Mouse (Mus musculus) neural tube, embryonic 14.5 days (tissue): ENCODE data around the gene Fam117a. TPM values are rescaled to one million over a fixed set of nuclear protein-coding genes. Genes with fewer than 3 reads are reported as not detected.
A peak's percentile ranks its signal among the peaks of the same experiment; 100 is the strongest.

Experiments
- ATAC-seq: fragments of 200-750 bp; cut with Nextera tagmentation; 2 replicates; pipeline ENCODE4 v1.8.0; 2017; ENCODE audit warnings: low read depth, mild to moderate bottlenecking, moderate TSS enrichment, moderate library complexity
- H3K27ac ChIP-seq: fragments of 300-500 bp; sonication (generic); 2 replicates; pipeline ENCODE4 v1.5.1; 2014; ENCODE audit warnings: low read depth, mild to moderate bottlenecking, control low read depth, low read length, moderate library complexity, mixed read lengths
- H3K27me3 ChIP-seq: fragments of 300-500 bp; sonication (generic); 2 replicates; pipeline ENCODE4 v1.6.1; 2014; ENCODE audit warnings: low read length; ENCODE audit not compliant: control insufficient read depth, insufficient read depth
- H3K36me3 ChIP-seq: fragments of 300-500 bp; sonication (generic); 2 replicates; pipeline ENCODE4 v1.6.1; 2014; ENCODE audit warnings: low read length, mixed read lengths; ENCODE audit not compliant: control insufficient read depth, insufficient read depth
- H3K4me1 ChIP-seq: fragments of 300-500 bp; sonication (generic); 2 replicates; pipeline ENCODE4 v1.6.1; 2014; ENCODE audit warnings: low read length; ENCODE audit not compliant: control insufficient read depth, insufficient read depth
- H3K4me2 ChIP-seq: fragments of 300-500 bp; sonication (generic); 2 replicates; pipeline ENCODE4 v1.6.1; 2014; ENCODE audit warnings: mild to moderate bottlenecking, low read depth, low read length, control low read depth
- H3K4me3 ChIP-seq: fragments of 300-500 bp; sonication (generic); 2 replicates; pipeline ENCODE4 v1.5.1; 2014; ENCODE audit warnings: low read depth, low read length, control low read depth, mixed read lengths
- H3K9ac ChIP-seq: fragments of 300-500 bp; sonication (generic); replicated peaks from 2 replicates; pipeline ENCODE4 v1.6.1; 2014; ENCODE audit warnings: low read depth, mild to moderate bottlenecking, control low read depth, low read length, mixed read lengths
- H3K9me3 ChIP-seq: fragments of 300-500 bp; sonication (generic); 2 replicates; pipeline ENCODE4 v1.6.1; 2016; ENCODE audit warnings: low read length; ENCODE audit not compliant: control insufficient read depth
- WGBS: fragments of 180-500 bp; shearing (Covaris S2); extraction: QIAGEN DNeasy Blood & Tissue Kit; methylation state at CpG from one replicate; pipeline ENCODE4 v1.1.7; 2014; 5-methylcytosine and 5-hydroxymethylcytosine counted together
- polyA plus RNA-seq: library from polyadenylated mRNA; unstranded; fragments of >200 nt; fragmentation: Nextera tagmentation; extraction: Ambion mirVana; gene quantifications from 2 replicates; pipeline ENCODE4 v1.2.1, GENCODE M21; 2014

Gene Fam117a
- polyA plus RNA-seq, 1 experiment from 2014 or later, result 1.7 TPM

- H3K4me1 ChIP-seq, result peaks cover 3% of the 10 kb centered on the region; the same call in 1 of the 2 replicates
- H3K4me2 ChIP-seq, result no peak overlapping the region
- H3K9ac ChIP-seq, result no peak overlapping the region
- H3K4me3 ChIP-seq, result no peak overlapping the region
- 97% methylated on average over 9 of the region's 9 CpGs for WGBS
- no peak overlapping the region for H3K27ac ChIP-seq
- ATAC-seq, result no peak
- no peaks in the 10 kb centered on the region for H3K36me3 ChIP-seq
- no peaks in the 10 kb centered on the region for H3K27me3 ChIP-seq
- H3K9me3 ChIP-seq, result no peaks in the 10 kb centered on the region
These were observed 16.4 kb downstream of the Fam117a start for GRCm38 (mm10) chr11:95353226-95353625.

- H3K9ac ChIP-seq, result no peak overlapping the region
- WGBS, result 81% methylated on average over 14 of the region's 14 CpGs
- H3K9me3 ChIP-seq, result no peaks in the 10 kb centered on the region
- peaks cover 3% of the 10 kb centered on the region; the same call in 1 of the 2 replicates for H3K4me1 ChIP-seq
- no peak overlapping the region for H3K4me2 ChIP-seq
- H3K27ac ChIP-seq, result no peak overlapping the region
- H3K27me3 ChIP-seq, result no peaks in the 10 kb centered on the region
- H3K36me3 ChIP-seq, result no peaks in the 10 kb centered on the region
- no peak for ATAC-seq
- no peak overlapping the region for H3K4me3 ChIP-seq
These were observed 17.6 kb downstream of the Fam117a start for GRCm38 (mm10) chr11:95354228-95354944.

GRCm38 (mm10) chr11:95354945-95355660 lies 18.3 kb downstream of the Fam117a start:
- Histone ChIP-seq H3K9me3 (no peaks in the 10 kb centered on the region), H3K27ac (no peak overlapping the region), H3K4me1 (peaks cover under 1% of the 10 kb centered on the region; the same call in 1 of the 2 replicates), H3K4me2 (no peak overlapping the region), H3K4me3 (no peak overlapping the region), H3K36me3 (no peaks in the 10 kb centered on the region), H3K9ac (no peak overlapping the region), H3K27me3 (no peaks in the 10 kb centered on the region)
- ATAC-seq, result no peak
- 86% methylated on average over 12 of the region's 12 CpGs for WGBS

GRCm38 (mm10) chr11:95355661-95356011 lies 18.8 kb downstream of the Fam117a start:
- no peak overlapping the region for H3K4me2 ChIP-seq
- no peak overlapping the region for H3K27ac ChIP-seq
- no peaks in the 10 kb centered on the region for H3K27me3 ChIP-seq
- H3K4me3 ChIP-seq, result no peak overlapping the region
- H3K9me3 ChIP-seq, result no peaks in the 10 kb centered on the region
- H3K4me1 ChIP-seq, result no peaks in the 10 kb centered on the region
- 90% methylated on average over 5 of the region's 5 CpGs for WGBS
- H3K36me3 ChIP-seq, result no peaks in the 10 kb centered on the region
- ATAC-seq, result no peak
- no peak overlapping the region for H3K9ac ChIP-seq

- no peaks in the 10 kb centered on the region for H3K36me3 ChIP-seq
- H3K27ac ChIP-seq, result no peak overlapping the region
- H3K27me3 ChIP-seq, result no peaks in the 10 kb centered on the region
- no peak for ATAC-seq
- H3K4me2 ChIP-seq, result no peak overlapping the region
- 90% methylated on average over 7 of the region's 7 CpGs for WGBS
- no peak overlapping the region for H3K9ac ChIP-seq
- H3K4me1 ChIP-seq, result no peaks in the 10 kb centered on the region
- no peak overlapping the region for H3K4me3 ChIP-seq
- no peaks in the 10 kb centered on the region for H3K9me3 ChIP-seq
These were observed 19.2 kb downstream of the Fam117a start for GRCm38 (mm10) chr11:95356039-95356438.

- Histone ChIP-seq H3K27ac (peak overlapping the region; percentile 2; the same call in 1 of the 2 replicates), H3K9ac (no peak overlapping the region), H3K4me3 (no peak overlapping the region), H3K36me3 (no peaks in the 10 kb centered on the region), H3K4me1 (no peaks in the 10 kb centered on the region), H3K4me2 (no peak overlapping the region), H3K27me3 (no peaks in the 10 kb centered on the region), H3K9me3 (no peaks in the 10 kb centered on the region)
- 65% methylated on average over 17 of the region's 17 CpGs for WGBS
- ATAC-seq, result peak; percentile 74; the same call in 1 of the 2 replicates
These were observed 19.9 kb downstream of the Fam117a start for GRCm38 (mm10) chr11:95356469-95357273.

- WGBS, result 51% methylated on average over 3 of the region's 3 CpGs
- ATAC-seq, result no peak
- Histone ChIP-seq H3K4me2 (no peak overlapping the region), H3K36me3 (no peaks in the 10 kb centered on the region), H3K27ac (no peak overlapping the region), H3K4me1 (no peaks in the 10 kb centered on the region), H3K9ac (no peak overlapping the region), H3K4me3 (no peak overlapping the region), H3K27me3 (no peaks in the 10 kb centered on the region), H3K9me3 (no peaks in the 10 kb centered on the region)
These were observed 21.4 kb downstream of the Fam117a start for GRCm38 (mm10) chr11:95358263-95358662.

GRCm38 (mm10) chr11:95364388-95364787 lies 27.6 kb downstream of the Fam117a start:
- Histone ChIP-seq H3K36me3 (no peaks in the 10 kb centered on the region), H3K4me3 (no peak overlapping the region), H3K4me2 (no peak overlapping the region), H3K27me3 (no peaks in the 10 kb centered on the region), H3K9me3 (no peaks in the 10 kb centered on the region), H3K27ac (no peak overlapping the region), H3K9ac (no peak overlapping the region), H3K4me1 (no peaks in the 10 kb centered on the region; the same call in 1 of the 2 replicates)
- 90% methylated on average over 5 of the region's 5 CpGs for WGBS
- ATAC-seq, result no peak
